Mouse (Mus musculus) brown adipose tissue, adult 24 weeks (tissue): Measurements from ENCODE around the gene Gm17949. TPM values are rescaled to one million over a fixed set of nuclear protein-coding genes. Genes with fewer than 3 reads are reported as not detected.

Experiments
- H3K27ac ChIP-seq: fragments of 200-500 bp; replicated peaks from 2 replicates; pipeline ENCODE4 v1.5.1; 2012; ENCODE audit warnings: low read depth, mild to moderate bottlenecking, low read length
- H3K4me1 ChIP-seq: fragments of 200-500 bp; 2 replicates; pipeline ENCODE4 v1.6.1; 2012; ENCODE audit warnings: low read length, mixed read lengths; ENCODE audit not compliant: control insufficient read depth, insufficient read depth, insufficient read length
- H3K4me3 ChIP-seq: fragments of 200-500 bp; 2 replicates; pipeline ENCODE4 v1.5.1; 2012; ENCODE audit warnings: low read depth, mild to moderate bottlenecking, low read length, moderate library complexity; ENCODE audit not compliant: insufficient read depth
- polyA plus RNA-seq: library from polyadenylated mRNA; stranded (reverse); fragments of >200 nt; gene quantifications from 2 replicates; pipeline ENCODE4 v1.2.4, GENCODE M21; 2012; ENCODE audit not compliant: missing spikeins, insufficient read depth, insufficient read length

Gene Gm17949
- polyA plus RNA-seq, 1 experiment: not detected

GRCm38 (mm10) chr17:57007137-57007905 lies 3.9 kb upstream of the Gm17949 start:
- H3K27ac ChIP-seq: no peak overlapping the region
- no peak overlapping the region for H3K4me3 ChIP-seq
- H3K4me1 ChIP-seq: no peaks in the 10 kb centered on the region

GRCm38 (mm10) chr17:57010911-57011235 lies 396 bp upstream of the Gm17949 start:
- H3K27ac ChIP-seq: peak overlapping the region; percentile 63
- no peaks in the 10 kb centered on the region for H3K4me1 ChIP-seq
- H3K4me3 ChIP-seq: peak overlapping the region; percentile 84

- H3K4me1 ChIP-seq: no peaks in the 10 kb centered on the region
- peak overlapping the region; percentile 68 for H3K4me3 ChIP-seq
- H3K27ac ChIP-seq: no peak overlapping the region
Observed at GRCm38 (mm10) chr17:57012245-57012795, 1.1 kb downstream of the Gm17949 start.

GRCm38 (mm10) chr17:57019693-57020092 lies 8.4 kb downstream of the Gm17949 start:
- H3K4me3 ChIP-seq: no peak overlapping the region
- H3K27ac ChIP-seq: no peak overlapping the region
- H3K4me1 ChIP-seq: no peaks in the 10 kb centered on the region

GRCm38 (mm10) chr17:57020960-57021359 lies 9.7 kb downstream of the Gm17949 start:
- H3K4me1 ChIP-seq: no peaks in the 10 kb centered on the region
- no peak overlapping the region for H3K4me3 ChIP-seq
- no peak overlapping the region for H3K27ac ChIP-seq

GRCm38 (mm10) chr17:57027471-57027870 lies 16.2 kb downstream of the Gm17949 start:
- no peak overlapping the region for H3K4me3 ChIP-seq
- H3K4me1 ChIP-seq: peaks cover 6% of the 10 kb centered on the region; the same call in 1 of the 2 replicates
- H3K27ac ChIP-seq: no peak overlapping the region

GRCm38 (mm10) chr17:57029691-57030090 lies 18.4 kb downstream of the Gm17949 start:
- Histone ChIP-seq H3K4me1 (peaks cover 8% of the 10 kb centered on the region; the same call in 1 of the 2 replicates), H3K4me3 (peak overlapping the region; percentile 73), H3K27ac (no peak overlapping the region)

- H3K4me1 ChIP-seq: peaks cover 8% of the 10 kb centered on the region; the same call in 1 of the 2 replicates
- peak within 1 kb of the TSS; percentile 73 for H3K4me3 ChIP-seq
Observed at GRCm38 (mm10) chr17:57030931-57031660, 19.8 kb downstream of the Gm17949 start, which contains the start of gene Khsrp. Gene Khsrp, minus strand, starts transcription at chr17:57031522.

GRCm38 (mm10) chr17:57031661-57032420 lies 20.6 kb downstream of the Gm17949 start:
- H3K4me1 ChIP-seq: peaks cover 8% of the 10 kb centered on the region; the same call in 1 of the 2 replicates
- H3K4me3 ChIP-seq: peak overlapping the region; percentile 60
- peak overlapping the region; percentile 76 for H3K27ac ChIP-seq

More at GRCm38 (mm10) chr17:57030931-57031660, 19.8 kb downstream of the Gm17949 start, which contains the start of gene Khsrp:
- H3K27ac ChIP-seq: peak within 1 kb of the TSS; percentile 76

- Histone ChIP-seq H3K27ac (no peak overlapping the region), H3K4me1 (peaks cover 8% of the 10 kb centered on the region; the same call in 1 of the 2 replicates), H3K4me3 (peak overlapping the region; percentile 60; the same call in 1 of the 2 replicates)
Observed at GRCm38 (mm10) chr17:57032854-57033253, 21.6 kb downstream of the Gm17949 start.

GRCm38 (mm10) chr17:57038978-57039377 lies 27.7 kb downstream of the Gm17949 start:
- Histone ChIP-seq H3K27ac (no peak overlapping the region), H3K4me1 (no peaks in the 10 kb centered on the region), H3K4me3 (no peak overlapping the region)

GRCm38 (mm10) chr17:57041554-57041953 lies 30.3 kb downstream of the Gm17949 start, which contains the start of gene Slc25a41:
Gene Slc25a41, minus strand, starts transcription at chr17:57041654.
- H3K4me3 ChIP-seq: no peak within 1 kb of the TSS

GRCm38 (mm10) chr17:57047406-57047805 lies 36.1 kb downstream of the Gm17949 start:
- no peak overlapping the region for H3K27ac ChIP-seq

More at GRCm38 (mm10) chr17:57041554-57041953, 30.3 kb downstream of the Gm17949 start, which contains the start of gene Slc25a41:
- no peak within 1 kb of the TSS for H3K27ac ChIP-seq
- no peaks in the 10 kb centered on the region for H3K4me1 ChIP-seq

GRCm38 (mm10) chr17:57048816-57049215 lies 37.5 kb downstream of the Gm17949 start:
- Histone ChIP-seq H3K4me1 (no peaks in the 10 kb centered on the region; the same call in 1 of the 2 replicates), H3K27ac (no peak overlapping the region), H3K4me3 (no peak overlapping the region)

More at GRCm38 (mm10) chr17:57047406-57047805, 36.1 kb downstream of the Gm17949 start:
- no peak overlapping the region for H3K4me3 ChIP-seq
- no peaks in the 10 kb centered on the region; the same call in 1 of the 2 replicates for H3K4me1 ChIP-seq
